Mouse (Mus musculus): ENCODE measurements around the gene 9330159F19Rik. TPM values are rescaled to one million over a fixed set of nuclear protein-coding genes. Genes with fewer than 3 reads are reported as not detected.

9330159F19Rik gene
- 0.81 and 2.7 TPM in 2 replicates for polyA plus RNA-seq (2015; fragmentation: Nextera tagmentation; extraction: Ambion mirVana)

DNA sequence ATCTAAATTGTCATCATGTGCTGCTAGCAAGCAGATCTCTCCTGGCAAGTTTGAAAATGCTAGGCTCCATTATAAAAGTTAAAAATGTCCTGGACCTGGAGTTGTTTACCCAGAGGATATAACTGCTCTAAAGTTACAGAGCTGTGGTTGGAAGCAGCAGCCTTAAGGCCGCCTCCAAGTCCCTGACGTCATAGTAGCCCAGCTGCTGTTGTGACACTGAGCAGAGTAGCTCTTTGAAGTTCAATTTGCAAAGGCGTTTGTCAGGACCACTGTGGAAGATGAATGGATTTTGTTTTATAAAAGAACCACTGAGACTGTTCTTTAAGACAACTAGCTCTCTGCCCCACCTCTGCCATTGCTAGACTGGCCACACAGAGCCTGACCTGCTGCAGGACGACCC, at the start of gene 9330159F19Rik:
Gene 9330159F19Rik (plus strand): TSS at position 154 of the 400 bp plus-strand sequence.

DNA sequence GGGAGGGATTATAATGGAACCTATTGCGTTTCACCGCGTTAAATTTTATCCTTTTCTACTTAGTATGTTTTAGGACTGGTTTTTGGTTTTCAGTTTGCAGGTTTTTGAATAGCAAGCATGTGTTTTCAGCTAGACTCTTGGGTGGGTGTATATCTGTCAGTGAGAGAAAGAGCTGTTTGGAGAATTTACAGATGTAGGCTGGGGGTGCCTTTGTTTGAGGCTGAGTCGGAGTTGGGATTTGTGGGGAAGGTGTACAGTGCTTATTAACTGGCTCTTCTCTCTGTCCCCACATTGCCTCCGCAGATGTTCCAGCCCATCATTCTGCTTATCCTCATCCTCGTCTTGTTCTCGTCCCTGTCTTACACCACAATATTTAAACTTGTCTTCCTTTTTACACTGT, 12.8 kb upstream of the 9330159F19Rik start, which contains the start of gene Gm49353:
Gene Gm49353 (plus strand): TSS at position 313 of the 400 bp plus-strand sequence.

Other genes with a start within 250 kb of the 9330159F19Rik start
- not detected in 2 replicates for gene 2310057J18Rik, start 225.3 kb upstream of the 9330159F19Rik start, polyA plus RNA-seq (2015; fragmentation: Nextera tagmentation; extraction: Ambion mirVana)
- gene Soga3, start 67.8 kb upstream of the 9330159F19Rik start, polyA plus RNA-seq (2015; fragmentation: Nextera tagmentation; extraction: Ambion mirVana), result 15.7 and 20.9 TPM in 2 replicates
- gene Gm49353, start 12.7 kb upstream of the 9330159F19Rik start, polyA plus RNA-seq (2015; fragmentation: Nextera tagmentation; extraction: Ambion mirVana), result 0.80 and 1.1 TPM in 2 replicates
- gene Echdc1, start 101.6 kb downstream of the 9330159F19Rik start, polyA plus RNA-seq (2015; fragmentation: Nextera tagmentation; extraction: Ambion mirVana), result 15.7 and 22.0 TPM in 2 replicates
- gene Rnf146, start 150.8 kb downstream of the 9330159F19Rik start, polyA plus RNA-seq (2015; fragmentation: Nextera tagmentation; extraction: Ambion mirVana), result 32.8 and 34.9 TPM in 2 replicates

Measured in adrenal gland, postnatal 0 days (tissue).